Mouse (Mus musculus) liver, adult (tissue): ENCODE measurements around the gene Ubl4b.

ENCODE experiments used
- GATA4 ChIP-seq: IDR thresholded peaks from 2 replicates; pipeline ENCODE4 v1.6.1; 2014; ENCODE audit warnings: mild to moderate bottlenecking, low read length; ENCODE audit not compliant: insufficient replicate concordance

Ubl4b gene

GRCm38 (mm10) chr3:107516776-107517630 is 37.9 kb downstream of the Ubl4b start:
- no peak for TF ChIP-seq GATA4

- no peak for TF ChIP-seq GATA4
These were observed 38.9 kb downstream of the Ubl4b start for GRCm38 (mm10) chr3:107515989-107516388.

GRCm38 (mm10) chr3:107511416-107511815 is 43.5 kb downstream of the Ubl4b start:
- TF ChIP-seq GATA4: no peak

GRCm38 (mm10) chr3:107508696-107509095 is 46.2 kb downstream of the Ubl4b start:
- TF ChIP-seq GATA4: no peak

- no peak for TF ChIP-seq GATA4
These were observed 46.9 kb downstream of the Ubl4b start for GRCm38 (mm10) chr3:107507966-107508365.

- TF ChIP-seq GATA4: no peak
These were observed 48.3 kb downstream of the Ubl4b start for GRCm38 (mm10) chr3:107506531-107506930.

- no peak for TF ChIP-seq GATA4
These were observed 49.2 kb downstream of the Ubl4b start for GRCm38 (mm10) chr3:107505464-107506367.

GRCm38 (mm10) chr3:107504542-107504941 is 50.3 kb downstream of the Ubl4b start:
- no peak for TF ChIP-seq GATA4

GRCm38 (mm10) chr3:107503716-107504115 is 51.2 kb downstream of the Ubl4b start:
- TF ChIP-seq GATA4: no peak
